Mouse (Mus musculus) intestine, embryonic 14.5 days (tissue): ENCODE results near the gene Siah1b. TPM values are rescaled to one million over a fixed set of nuclear protein-coding genes. Genes with fewer than 3 reads are reported as not detected.

Experiments
- polyA plus RNA-seq: library from polyadenylated mRNA; unstranded; fragments of >200 nt; fragmentation: Nextera tagmentation; extraction: Ambion mirVana; gene quantifications from 2 replicates; pipeline ENCODE4 v1.2.1, GENCODE M21; 2014

Gene Siah1b
- polyA plus RNA-seq, 1 experiment from 2014 or later = 26.2 TPM

Other genes with a start within 250 kb of the Siah1b start
- gene Ap1s2, start 167.5 kb downstream of the Siah1b start, polyA plus RNA-seq = 27.4 and 27.6 TPM in 2 replicates
- gene Zrsr2, start 117.8 kb downstream of the Siah1b start, polyA plus RNA-seq = 46.2 and 49.3 TPM in 2 replicates
- 0.45 and 0.47 TPM in 2 replicates for gene Car5b, start 48.5 kb downstream of the Siah1b start, polyA plus RNA-seq
- 3.5 and 6.9 TPM in 2 replicates for gene Cltrn, start 12.3 kb upstream of the Siah1b start, polyA plus RNA-seq
- 2.6 and 3.5 TPM in 2 replicates for gene Ace2, start 62.8 kb upstream of the Siah1b start, polyA plus RNA-seq
- 0.47 and 0.93 TPM in 2 replicates for gene Bmx, start 181.7 kb upstream of the Siah1b start, polyA plus RNA-seq
- 3.8 and 4.5 TPM in 2 replicates for gene Pir, start 192.9 kb upstream of the Siah1b start, polyA plus RNA-seq